Mouse (Mus musculus) spleen, adult 2 months (tissue): ENCODE measurements around the gene Cacna2d1. TPM values are rescaled to one million over a fixed set of nuclear protein-coding genes. Genes with fewer than 3 reads are reported as not detected.

Source experiments
- DNase-seq, 2 experiments: peaks; one replicate each; pipeline versions ENCODE4 v3.0.0 to v3.0.0-alpha.2; 2012 to 2021; ENCODE audit warnings: low spot score in 2 of 2, low read depth in 1 of 2
- H3K27ac ChIP-seq: fragments of 200-500 bp; 2 replicates; pipeline ENCODE4 v1.5.1; 2012; ENCODE audit warnings: low read length, inconsistent platforms; ENCODE audit not compliant: insufficient read depth
- H3K27me3 ChIP-seq: fragments of 200-500 bp; 2 replicates; pipeline ENCODE4 v1.6.1; 2012; ENCODE audit warnings: mild to moderate bottlenecking, moderate library complexity, low read length, inconsistent platforms; ENCODE audit not compliant: control insufficient read depth, insufficient read depth
- H3K36me3 ChIP-seq: fragments of 200-500 bp; 2 replicates; pipeline ENCODE4 v1.6.1; 2012; ENCODE audit warnings: mild to moderate bottlenecking, low read length, inconsistent platforms; ENCODE audit not compliant: control insufficient read depth, insufficient read depth
- H3K4me1 ChIP-seq: fragments of 200-500 bp; 2 replicates; pipeline ENCODE4 v1.6.1; 2011; ENCODE audit warnings: inconsistent platforms; ENCODE audit not compliant: control insufficient read depth, insufficient read depth, insufficient read length
- H3K4me3 ChIP-seq: fragments of 200-500 bp; 2 replicates; pipeline ENCODE4 v1.5.1; 2011; ENCODE audit warnings: mild to moderate bottlenecking, inconsistent platforms; ENCODE audit not compliant: insufficient read depth, insufficient read length; ENCODE audit errors: extremely low read depth
- CTCF ChIP-seq: fragments of 200-500 bp; IDR thresholded peaks from 2 replicates; pipeline ENCODE4 v1.5.1; 2011; ENCODE audit warnings: mild to moderate bottlenecking, inconsistent platforms; ENCODE audit not compliant: insufficient read depth, insufficient read length, insufficient replicate concordance; ENCODE audit errors: extremely low read depth
- POLR2A ChIP-seq: fragments of 200-500 bp; IDR thresholded peaks from 2 replicates; pipeline ENCODE4 v1.6.1; 2011; ENCODE audit warnings: low read depth, low read length, inconsistent platforms
- WGBS: fragments of 180-500 bp; shearing (Covaris S2); methylation state at CpG from one replicate; pipeline ENCODE4 v1.1.7; 2018; 5-methylcytosine and 5-hydroxymethylcytosine counted together
- polyA plus RNA-seq: library from polyadenylated mRNA; depleted of rRNA; stranded (reverse); fragments of >200 nt; gene quantifications from 2 replicates; pipeline ENCODE4 v1.2.3, GENCODE M21; 2012

Gene Cacna2d1
- polyA plus RNA-seq, 1 experiment, result 0.32 TPM

DNA sequence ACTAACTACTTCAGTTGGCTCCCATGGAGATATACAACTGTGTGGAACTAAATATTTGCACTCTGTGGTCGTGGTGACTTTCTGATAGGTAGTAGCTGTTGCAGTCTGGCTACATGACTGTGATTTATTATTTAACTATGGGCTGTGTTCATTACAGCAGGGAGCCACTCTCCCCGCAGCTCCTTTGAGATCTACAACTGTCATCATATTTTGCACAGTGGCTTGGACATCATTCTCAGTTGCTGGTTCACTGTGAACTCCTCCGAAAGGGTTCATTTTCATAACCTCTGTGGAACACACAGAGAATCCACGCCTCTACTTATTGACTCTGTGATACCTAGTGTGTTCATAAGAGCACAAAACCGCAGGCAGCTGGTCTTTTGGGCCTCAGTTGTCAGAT, 128.3 kb downstream of the Cacna2d1 start:
- H3K4me3 ChIP-seq, result no peak overlapping the region
- no peak for TF ChIP-seq CTCF
- no peak for TF ChIP-seq POLR2A
- H3K36me3 ChIP-seq, result no peaks in the 10 kb centered on the region
- no peak overlapping the region for H3K27ac ChIP-seq
- 68% methylated on average over 5 of the region's 5 CpGs for WGBS
- H3K4me1 ChIP-seq, result no peaks in the 10 kb centered on the region
- DNase-seq, result no peak
- no peaks in the 10 kb centered on the region for H3K27me3 ChIP-seq

DNA sequence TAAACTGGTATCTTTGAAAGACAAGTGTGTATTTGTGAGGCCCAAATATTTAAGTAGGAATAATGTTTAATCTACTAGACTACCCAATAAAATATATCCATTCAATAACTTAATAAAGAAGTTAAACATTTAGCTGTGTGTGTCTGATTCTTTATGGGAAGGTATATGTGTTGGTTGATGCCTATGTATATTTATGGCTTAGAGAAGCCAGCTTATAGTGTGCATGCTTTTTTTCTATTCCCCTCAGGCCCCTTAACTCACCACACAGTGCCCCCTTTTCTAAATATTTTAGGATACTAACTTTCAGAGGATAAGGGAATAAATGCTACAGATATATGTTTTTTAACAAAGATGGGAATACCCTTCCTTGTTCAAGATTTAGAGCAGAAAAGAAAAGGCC, 128.8 kb downstream of the Cacna2d1 start:
- DNase-seq, result no peak
- TF ChIP-seq CTCF (no peak), POLR2A (no peak)
- no peak overlapping the region for H3K27ac ChIP-seq
- H3K4me1 ChIP-seq, result no peaks in the 10 kb centered on the region
- no peaks in the 10 kb centered on the region for H3K36me3 ChIP-seq
- H3K4me3 ChIP-seq, result no peak overlapping the region
- H3K27me3 ChIP-seq, result no peaks in the 10 kb centered on the region

DNA sequence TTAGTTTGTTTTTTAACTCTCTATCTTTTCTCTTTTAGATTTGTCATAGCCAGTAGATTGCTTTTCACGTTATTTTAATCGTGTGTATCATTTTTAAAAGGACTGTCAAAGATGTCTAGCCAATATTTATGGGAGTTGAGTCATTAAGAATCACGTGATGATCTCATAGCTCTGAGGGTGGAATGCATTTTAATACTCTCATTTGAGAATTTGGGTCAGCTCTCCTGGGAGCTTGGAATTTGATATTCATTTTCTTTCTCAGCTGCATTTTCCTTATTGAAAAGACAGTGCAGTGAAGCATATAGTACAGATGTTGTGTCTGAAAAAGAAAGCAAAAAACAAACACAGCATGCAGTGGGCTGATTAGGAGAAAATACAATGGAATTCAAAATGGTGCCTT, 129.5 kb downstream of the Cacna2d1 start:
- no peaks in the 10 kb centered on the region for H3K27me3 ChIP-seq
- H3K4me1 ChIP-seq, result no peaks in the 10 kb centered on the region
- H3K4me3 ChIP-seq, result no peak overlapping the region
- no peak for DNase-seq
- no peaks in the 10 kb centered on the region for H3K36me3 ChIP-seq
- no peak for TF ChIP-seq CTCF
- 72% methylated on average over 3 of the region's 3 CpGs for WGBS
- no peak overlapping the region for H3K27ac ChIP-seq

DNA sequence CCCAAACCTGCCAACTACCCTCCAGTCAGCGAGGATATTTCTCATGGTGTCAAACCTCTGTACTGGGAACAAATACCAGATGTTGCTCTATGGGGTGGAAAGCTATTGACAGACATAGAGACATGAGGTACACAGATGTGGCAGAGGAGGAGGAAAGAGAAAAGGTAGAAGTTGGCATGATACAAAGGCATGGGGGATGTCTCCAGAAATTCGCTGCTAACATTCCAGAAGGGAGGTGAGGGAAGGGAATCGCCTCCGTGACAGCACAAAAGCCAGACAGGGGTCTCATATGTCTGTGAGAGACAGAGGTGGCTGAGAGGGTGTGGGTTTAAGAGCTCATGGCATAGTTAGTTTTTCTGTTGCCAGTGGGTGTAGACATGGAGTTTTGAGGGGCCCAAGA, 131.3 kb downstream of the Cacna2d1 start:
- Histone ChIP-seq H3K27ac (no peak overlapping the region), H3K4me1 (no peaks in the 10 kb centered on the region), H3K27me3 (no peaks in the 10 kb centered on the region), H3K36me3 (no peaks in the 10 kb centered on the region), H3K4me3 (no peak overlapping the region)
- 91% methylated on average over 4 of the region's 4 CpGs for WGBS
- TF ChIP-seq POLR2A (no peak), CTCF (no peak)
- no peak for DNase-seq

DNA sequence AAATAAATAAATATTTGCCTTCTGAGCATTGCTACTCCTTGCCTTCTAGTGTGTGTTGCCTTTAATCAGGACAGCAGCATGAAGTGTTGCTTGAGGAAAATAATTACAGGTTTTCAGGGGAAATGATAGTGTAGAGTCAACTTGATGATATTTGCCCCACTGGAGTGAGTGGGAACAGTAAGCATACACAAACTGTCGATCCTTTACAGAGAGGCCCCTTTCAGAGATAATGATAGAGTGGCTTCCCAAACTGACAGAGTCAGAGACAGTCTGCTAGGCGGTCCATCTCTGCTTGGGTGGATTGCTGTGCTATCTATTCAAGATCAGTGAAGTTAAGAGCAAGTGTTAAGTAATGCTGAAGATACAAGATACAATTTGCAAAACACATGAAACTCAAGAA, 147.8 kb downstream of the Cacna2d1 start:
- no peaks in the 10 kb centered on the region for H3K27me3 ChIP-seq
- WGBS, result 93% methylated on average over 2 of the region's 2 CpGs
- no peak overlapping the region for H3K27ac ChIP-seq
- no peak overlapping the region for H3K4me3 ChIP-seq
- no peaks in the 10 kb centered on the region for H3K4me1 ChIP-seq
- H3K36me3 ChIP-seq, result no peaks in the 10 kb centered on the region
- TF ChIP-seq POLR2A (no peak), CTCF (no peak)
- no peak for DNase-seq

GRCm38 (mm10) chr5:16086979-16087902, 152.8 kb downstream of the Cacna2d1 start:
- 88% methylated on average over 10 of the region's 10 CpGs for WGBS
- H3K27me3 ChIP-seq, result no peaks in the 10 kb centered on the region
- H3K36me3 ChIP-seq, result no peaks in the 10 kb centered on the region
- no peak overlapping the region for H3K27ac ChIP-seq
- H3K4me3 ChIP-seq, result no peak overlapping the region
- TF ChIP-seq CTCF (no peak), POLR2A (no peak)
- DNase-seq, result no peak
- no peaks in the 10 kb centered on the region for H3K4me1 ChIP-seq

- no peak for DNase-seq
- Histone ChIP-seq H3K36me3 (no peaks in the 10 kb centered on the region), H3K4me3 (no peak overlapping the region), H3K27ac (no peak overlapping the region), H3K4me1 (no peaks in the 10 kb centered on the region), H3K27me3 (no peaks in the 10 kb centered on the region)
- WGBS, result 87% methylated on average over 2 of the region's 2 CpGs
- TF ChIP-seq CTCF (no peak), POLR2A (no peak)
Observed at GRCm38 (mm10) chr5:16087995-16088394, 153.5 kb downstream of the Cacna2d1 start.
